Mouse (Mus musculus): ENCODE data around the gene Hbb-bh2.
"Not testable (repeated sequence)": the region's sequence is repeated elsewhere in the genome, so short reads cannot be mapped to it uniquely, and the experiment has no call there.

Gene Hbb-bh2

GRCm38 (mm10) chr7:103840268-103840667, at the start of gene Hbb-bh2:
Gene Hbb-bh2 (minus strand): TSS chr7:103840520.
- DNase-seq (ENCODE audit: low read depth) = no peak

GRCm38 (mm10) chr7:103886152-103886551, 45.8 kb upstream of the Hbb-bh2 start, which contains the start of gene Olfr66:
Gene Olfr66 (minus strand): TSS chr7:103886252.
- DNase-seq (ENCODE audit: low read depth) = no peak

- DNase-seq (ENCODE audit: low read depth) = no peak
Measured at GRCm38 (mm10) chr7:103877093-103877492, 36.8 kb upstream of the Hbb-bh2 start.

GRCm38 (mm10) chr7:103874451-103874850, 34.1 kb upstream of the Hbb-bh2 start:
- DNase-seq (ENCODE audit: low read depth) = peak; percentile 44

GRCm38 (mm10) chr7:103873064-103873463, 32.7 kb upstream of the Hbb-bh2 start:
- DNase-seq (ENCODE audit: low read depth) = peak; percentile 65

GRCm38 (mm10) chr7:103870667-103871066, 30.3 kb upstream of the Hbb-bh2 start:
- peak; percentile 55 for DNase-seq (ENCODE audit: low read depth)

GRCm38 (mm10) chr7:103865716-103866115, 25.4 kb upstream of the Hbb-bh2 start:
- no peak for DNase-seq (ENCODE audit: low read depth)

- peak; percentile 35 for DNase-seq (ENCODE audit: low read depth)
Measured at GRCm38 (mm10) chr7:103861531-103861930, 21.2 kb upstream of the Hbb-bh2 start.

- peak; percentile 96 for DNase-seq (ENCODE audit: low read depth)
Measured at GRCm38 (mm10) chr7:103860855-103861254, 20.5 kb upstream of the Hbb-bh2 start.

- peak; percentile 69 for DNase-seq (ENCODE audit: low read depth)
Measured at GRCm38 (mm10) chr7:103859076-103859475, 18.8 kb upstream of the Hbb-bh2 start.

- no peak for DNase-seq (ENCODE audit: low read depth)
Measured at GRCm38 (mm10) chr7:103854669-103855068, 14.3 kb upstream of the Hbb-bh2 start.

- no peak for DNase-seq (ENCODE audit: low read depth)
Measured at GRCm38 (mm10) chr7:103853090-103853489, 12.8 kb upstream of the Hbb-bh2 start, which contains the start of gene Hbb-y. Gene Hbb-y (minus strand): TSS chr7:103853216.

- no peak for DNase-seq (ENCODE audit: low read depth)
Measured at GRCm38 (mm10) chr7:103844525-103845325, 4.4 kb upstream of the Hbb-bh2 start.

GRCm38 (mm10) chr7:103843034-103843433, 2.7 kb upstream of the Hbb-bh2 start, which contains the start of gene Hbb-bh1:
Gene Hbb-bh1 (minus strand): TSS chr7:103843164.
- DNase-seq (ENCODE audit: low read depth) = no peak

- DNase-seq (ENCODE audit: low read depth) = no peak
Measured at GRCm38 (mm10) chr7:103827808-103828207, 12.5 kb downstream of the Hbb-bh2 start, which contains the start of gene Hbb-bs. Gene Hbb-bs (minus strand): TSS chr7:103828096.

GRCm38 (mm10) chr7:103827139-103827538, 13.2 kb downstream of the Hbb-bh2 start:
- DNase-seq (ENCODE audit: low read depth) = not testable (repeated sequence)

- no peak for DNase-seq (ENCODE audit: low read depth)
Measured at GRCm38 (mm10) chr7:103826255-103826887, 13.9 kb downstream of the Hbb-bh2 start.

GRCm38 (mm10) chr7:103825536-103826254, 14.6 kb downstream of the Hbb-bh2 start:
- DNase-seq (ENCODE audit: low read depth) = no peak

- no peak for DNase-seq (ENCODE audit: low read depth)
Measured at GRCm38 (mm10) chr7:103824597-103824996, 15.7 kb downstream of the Hbb-bh2 start.

GRCm38 (mm10) chr7:103815085-103815484, 25.2 kb downstream of the Hbb-bh2 start:
- DNase-seq (ENCODE audit: low read depth) = not testable (repeated sequence)

GRCm38 (mm10) chr7:103813766-103814165, 26.6 kb downstream of the Hbb-bh2 start, which contains the start of gene Hbb-bt:
Gene Hbb-bt (minus strand): TSS chr7:103813996.
- no peak for DNase-seq (ENCODE audit: low read depth)

GRCm38 (mm10) chr7:103813152-103813551, 27.2 kb downstream of the Hbb-bh2 start:
- not testable (repeated sequence) for DNase-seq (ENCODE audit: low read depth)
